Mouse (Mus musculus): ENCODE measurements around the gene Fjx1. TPM values are rescaled to one million over a fixed set of nuclear protein-coding genes. Genes with fewer than 3 reads are reported as not detected.
A peak's percentile ranks its signal among the peaks of the same experiment; 100 is the strongest.

The Fjx1 gene
- polyA plus RNA-seq, 1 experiment, result 1.3 TPM

DNA sequence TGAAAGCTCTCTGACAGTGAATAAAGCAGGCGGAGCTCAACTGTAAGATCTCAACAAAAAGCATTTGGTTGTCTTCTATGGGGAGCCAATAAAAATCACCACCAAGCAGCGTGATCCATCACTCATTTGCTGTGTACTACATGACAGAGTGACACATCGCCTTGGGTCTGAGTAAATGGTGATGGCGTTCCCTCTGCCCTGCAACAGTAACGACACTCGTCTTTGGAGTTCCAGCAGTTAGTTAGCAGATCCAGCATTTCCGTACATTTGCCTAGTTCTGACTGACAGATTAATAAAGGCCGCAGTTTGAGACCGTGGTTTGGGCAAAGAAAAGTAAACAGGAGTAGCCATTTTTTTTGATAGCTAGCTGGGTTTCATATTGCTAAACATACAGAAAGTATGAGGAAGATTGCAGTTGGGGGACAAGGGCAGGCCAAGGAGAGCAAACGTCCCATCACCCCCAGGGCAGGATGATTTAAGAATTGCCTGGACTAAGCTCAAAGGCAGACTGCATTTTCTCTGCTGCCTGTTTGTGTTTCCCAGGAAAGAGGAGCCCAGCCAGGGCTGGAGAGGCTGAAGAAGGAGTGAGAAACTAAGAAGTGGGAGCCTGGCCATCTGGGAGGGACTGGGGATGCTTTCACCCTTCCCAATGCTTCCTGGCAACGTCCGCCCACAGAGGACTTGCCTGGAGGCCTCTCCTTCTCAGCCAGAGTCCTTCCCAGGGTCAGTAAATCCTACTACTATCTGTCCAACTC lies 11.5 kb upstream of the Fjx1 start:
- TF ChIP-seq CTCF (IDR thresholded peaks at IDR 0.05; ENCODE audit: extremely low read depth, insufficient read length, insufficient replicate concordance, low read depth, low read length) (no peak), POLR2A (IDR thresholded peaks at IDR 0.05; ENCODE audit: low read depth, low read length) (no peak)

DNA sequence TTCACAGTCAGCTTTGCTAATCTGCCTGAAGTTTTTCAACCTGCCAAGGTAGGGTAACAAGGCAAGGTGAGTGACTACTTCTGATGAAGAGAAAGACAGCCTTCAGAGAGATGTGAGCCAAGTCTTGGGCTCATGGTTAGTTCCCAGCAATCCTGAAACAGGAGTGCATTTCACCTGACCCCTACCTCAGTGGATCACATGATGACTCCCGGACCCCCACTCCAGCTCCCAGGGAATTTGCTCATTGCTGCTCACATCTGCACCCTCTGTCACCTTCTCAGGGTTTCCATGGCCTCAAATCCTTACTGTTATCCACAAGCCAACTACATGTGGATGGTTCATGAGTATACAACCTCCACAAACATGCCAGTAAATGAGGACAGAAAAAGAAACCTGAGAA lies 9.2 kb upstream of the Fjx1 start:
- Histone ChIP-seq H3K27ac (ENCODE audit: insufficient read depth, low read depth, low read length) (no peak overlapping the region), H3K4me1 (ENCODE audit: control insufficient read depth, insufficient read depth, insufficient read length, low read length) (no peaks in the 10 kb centered on the region), H3K27me3 (ENCODE audit: control insufficient read depth, insufficient read depth, low read length) (no peaks in the 10 kb centered on the region; the same call in 1 of the 2 replicates), H3K36me3 (ENCODE audit: control insufficient read depth, insufficient read depth, low read length) (no peaks in the 10 kb centered on the region), H3K4me3 (ENCODE audit: low read depth, low read length) (no peak overlapping the region)
- WGBS, result 89% methylated on average over 1 of the region's 1 CpGs
- no peak for TF ChIP-seq CTCF (IDR thresholded peaks at IDR 0.05; ENCODE audit: extremely low read depth, insufficient read length, insufficient replicate concordance, low read depth, low read length)
- no peak for TF ChIP-seq POLR2A (IDR thresholded peaks at IDR 0.05; ENCODE audit: low read depth, low read length)

More for the DNA sequence above, 11.5 kb upstream of the Fjx1 start:
- Histone ChIP-seq H3K4me1 (ENCODE audit: control insufficient read depth, insufficient read depth, insufficient read length, low read length) (no peaks in the 10 kb centered on the region), H3K27me3 (ENCODE audit: control insufficient read depth, insufficient read depth, low read length) (no peaks in the 10 kb centered on the region; the same call in 1 of the 2 replicates), H3K36me3 (ENCODE audit: control insufficient read depth, insufficient read depth, low read length) (no peaks in the 10 kb centered on the region), H3K4me3 (ENCODE audit: low read depth, low read length) (no peak overlapping the region), H3K27ac (ENCODE audit: insufficient read depth, low read depth, low read length) (no peak overlapping the region; the same call in 1 of the 2 replicates)
- WGBS, result 54% methylated on average over 12 of the region's 12 CpGs

DNA sequence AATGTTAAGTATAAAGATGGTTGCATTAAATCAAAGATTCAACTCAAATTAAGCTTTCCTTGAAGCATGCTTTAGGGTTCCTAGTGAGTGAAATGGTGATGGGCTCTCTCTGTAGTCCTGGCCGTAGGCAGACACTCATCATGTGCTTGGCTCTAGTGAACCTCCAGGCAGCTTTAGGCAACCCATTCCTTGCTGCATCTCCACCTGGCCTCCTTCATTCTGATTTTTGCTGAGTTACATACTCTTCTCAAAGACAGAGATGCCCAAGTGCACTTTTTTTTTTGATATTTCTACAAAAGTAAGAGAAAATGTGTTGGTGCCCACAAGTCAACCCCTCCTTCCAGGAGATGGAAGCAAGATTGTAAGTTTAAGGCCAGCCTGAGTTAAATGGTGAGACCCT lies 2.8 kb upstream of the Fjx1 start:
- no peak overlapping the region for H3K4me3 ChIP-seq (ENCODE audit: low read depth, low read length)
- TF ChIP-seq POLR2A (IDR thresholded peaks at IDR 0.05; ENCODE audit: low read depth, low read length) (no peak), CTCF (IDR thresholded peaks at IDR 0.05; ENCODE audit: extremely low read depth, insufficient read length, insufficient replicate concordance, low read depth, low read length) (no peak)
- no peaks in the 10 kb centered on the region for H3K36me3 ChIP-seq (ENCODE audit: control insufficient read depth, insufficient read depth, low read length)
- 0 out of 2 replicates have a peak, but pooled peaks cover 6% of the 10 kb centered on the region for H3K4me1 ChIP-seq (ENCODE audit: control insufficient read depth, insufficient read depth, insufficient read length, low read length)
- H3K27ac ChIP-seq (ENCODE audit: insufficient read depth, low read depth, low read length), result no peak overlapping the region
- peaks cover 21% of the 10 kb centered on the region for H3K27me3 ChIP-seq (ENCODE audit: control insufficient read depth, insufficient read depth, low read length)
- whole genome bisulfite sequencing, result 87% methylated on average over 1 of the region's 1 CpGs

DNA sequence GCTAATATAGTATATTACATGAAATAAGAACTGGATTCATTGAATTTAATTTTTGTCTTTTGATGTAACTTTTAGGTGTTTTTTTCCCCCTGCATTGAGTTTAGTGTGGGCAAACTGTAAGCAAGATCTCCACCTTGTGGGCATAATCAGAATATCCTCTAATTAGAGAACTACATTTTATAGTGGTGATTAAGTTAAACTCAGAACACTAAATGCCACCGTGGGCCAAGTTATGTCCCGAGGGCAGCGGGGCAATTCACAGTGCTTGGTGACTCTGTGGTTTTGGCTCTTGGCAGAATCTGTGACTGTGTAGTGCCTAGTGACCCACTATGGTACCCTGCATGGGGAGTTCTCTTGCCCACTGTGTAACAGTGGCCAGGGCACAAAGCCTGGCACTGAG lies 1.1 kb upstream of the Fjx1 start:
- TF ChIP-seq CTCF (IDR thresholded peaks at IDR 0.05; ENCODE audit: extremely low read depth, insufficient read length, insufficient replicate concordance, low read depth, low read length) (peak; percentile 35; the same call in 1 of the 2 replicates), POLR2A (IDR thresholded peaks at IDR 0.05; ENCODE audit: low read depth, low read length) (no peak)
- Histone ChIP-seq H3K36me3 (ENCODE audit: control insufficient read depth, insufficient read depth, low read length) (no peaks in the 10 kb centered on the region), H3K4me3 (ENCODE audit: low read depth, low read length) (no peak overlapping the region), H3K27me3 (ENCODE audit: control insufficient read depth, insufficient read depth, low read length) (peaks cover 28% of the 10 kb centered on the region), H3K4me1 (ENCODE audit: control insufficient read depth, insufficient read depth, insufficient read length, low read length) (0 out of 2 replicates have a peak, but pooled peaks cover 6% of the 10 kb centered on the region), H3K27ac (ENCODE audit: insufficient read depth, low read depth, low read length) (no peak overlapping the region)
- WGBS, result 6% methylated on average over 3 of the region's 3 CpGs

- no peak overlapping the region for H3K27ac ChIP-seq (ENCODE audit: insufficient read depth, low read depth, low read length)
- TF ChIP-seq POLR2A (IDR thresholded peaks at IDR 0.05; ENCODE audit: low read depth, low read length) (no peak), CTCF (IDR thresholded peaks at IDR 0.05; ENCODE audit: extremely low read depth, insufficient read length, insufficient replicate concordance, low read depth, low read length) (no peak)
- WGBS, result 1% methylated on average over 109 of the region's 109 CpGs
Observed at GRCm38 (mm10) chr2:102450761-102451670, 1.3 kb downstream of the Fjx1 start.

GRCm38 (mm10) chr2:102450248-102450760 lies 2.0 kb downstream of the Fjx1 start:
- 2% methylated on average over 43 of the region's 43 CpGs for WGBS
- H3K27ac ChIP-seq (ENCODE audit: insufficient read depth, low read depth, low read length), result no peak overlapping the region
- 0 out of 2 replicates have a peak, but pooled peaks cover 6% of the 10 kb centered on the region for H3K4me1 ChIP-seq (ENCODE audit: control insufficient read depth, insufficient read depth, insufficient read length, low read length)
- no peaks in the 10 kb centered on the region for H3K36me3 ChIP-seq (ENCODE audit: control insufficient read depth, insufficient read depth, low read length)
- H3K27me3 ChIP-seq (ENCODE audit: control insufficient read depth, insufficient read depth, low read length), result peaks cover 31% of the 10 kb centered on the region
- TF ChIP-seq POLR2A (IDR thresholded peaks at IDR 0.05; ENCODE audit: low read depth, low read length) (no peak), CTCF (IDR thresholded peaks at IDR 0.05; ENCODE audit: extremely low read depth, insufficient read length, insufficient replicate concordance, low read depth, low read length) (no peak)
- H3K4me3 ChIP-seq (ENCODE audit: low read depth, low read length), result peak overlapping the region; percentile 59

More at GRCm38 (mm10) chr2:102450761-102451670, 1.3 kb downstream of the Fjx1 start:
- Histone ChIP-seq H3K36me3 (ENCODE audit: control insufficient read depth, insufficient read depth, low read length) (no peaks in the 10 kb centered on the region), H3K4me3 (ENCODE audit: low read depth, low read length) (peak overlapping the region; percentile 59), H3K27me3 (ENCODE audit: control insufficient read depth, insufficient read depth, low read length) (peaks cover 30% of the 10 kb centered on the region), H3K4me1 (ENCODE audit: control insufficient read depth, insufficient read depth, insufficient read length, low read length) (0 out of 2 replicates have a peak, but pooled peaks cover 6% of the 10 kb centered on the region)
